Mouse (Mus musculus): ENCODE results near the gene Lck. TPM values are rescaled to one million over a fixed set of nuclear protein-coding genes. Genes with fewer than 3 reads are reported as not detected.

The Lck gene
- polyA plus RNA-seq, 2 experiments = 3.1 to 3.9 TPM

DNA sequence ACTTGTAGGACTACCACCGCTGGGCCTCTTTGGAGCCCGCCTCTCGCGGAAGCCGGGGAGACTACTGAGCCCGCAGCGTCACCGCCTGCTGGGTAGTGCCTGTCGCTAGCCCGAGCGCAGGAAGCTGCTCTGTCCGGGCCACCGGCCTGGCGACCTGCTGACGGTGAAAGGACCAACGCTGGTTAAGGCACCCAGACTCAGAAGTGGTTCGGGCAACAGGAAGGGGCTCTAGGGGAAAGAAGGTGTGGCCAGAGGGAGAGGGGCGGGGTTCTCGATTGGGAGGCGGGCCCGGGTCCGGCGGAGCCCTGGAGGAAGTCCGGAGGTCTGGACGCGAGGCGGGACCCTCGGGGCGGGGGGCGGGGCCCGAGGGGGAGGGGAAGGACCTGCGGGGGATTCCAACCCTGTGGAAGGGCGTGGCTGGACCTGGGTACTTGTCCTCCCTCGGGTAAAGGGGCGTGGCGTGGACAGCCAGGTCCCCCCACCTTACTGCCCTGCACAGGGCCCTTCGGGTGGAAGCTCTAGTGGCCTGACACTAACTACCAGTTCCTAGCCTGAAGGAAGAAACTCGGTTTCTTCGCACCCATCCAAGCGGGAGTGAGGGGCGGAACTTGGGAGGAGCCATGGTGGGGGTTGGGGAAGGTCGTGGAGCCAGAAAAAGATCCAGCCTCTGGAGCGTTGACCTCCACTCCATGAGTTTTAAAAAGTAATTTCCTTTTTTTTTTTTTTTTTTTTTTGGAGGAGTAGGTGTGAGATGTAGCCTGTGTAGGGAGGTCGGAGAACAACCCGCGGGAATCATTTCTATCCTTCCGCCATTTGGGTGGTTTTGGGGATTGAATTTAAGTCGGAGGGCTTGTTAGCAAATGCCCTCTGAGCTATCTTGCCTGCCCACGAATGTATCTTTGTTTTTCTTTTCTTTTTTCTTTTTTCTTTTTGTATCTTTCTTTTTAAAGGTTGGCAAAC, 72.6 kb downstream of the Lck start:
- peak; percentile 53 to 55 (median 54) for DNase-seq (ENCODE audit: low read depth in 3 of 3, low spot score in 3 of 3)
- H3K4me3 ChIP-seq (ENCODE audit: insufficient read depth in 1 of 2, low read depth in 2 of 2, low read length in 2 of 2) = peak overlapping the region; percentile 54 to 73
- 3% methylated on average over 47 of the region's 49 CpGs for WGBS (ENCODE audit: insufficient replicate concordance)
- peak overlapping the region; percentile 67 for H3K4me2 ChIP-seq (ENCODE audit: low read depth)
- H3K9me3 ChIP-seq (ENCODE audit: control insufficient read depth, low read length) = no peaks in the 10 kb centered on the region
- H3K36me3 ChIP-seq (replicated peaks; ENCODE audit: control insufficient read depth, insufficient read depth, low read depth) = no peaks in the 10 kb centered on the region
- peaks cover 0 to 20% of the 10 kb centered on the region in 2 experiments; a peak in 3 of 4 replicates for H3K4me1 ChIP-seq (replicated peaks; ENCODE audit: control insufficient read depth in 2 of 2, insufficient read depth in 2 of 2, low read length in 1 of 2)
- H3K27ac ChIP-seq = peak overlapping the region; percentile 57
- peak overlapping the region; percentile 62 for H3K9ac ChIP-seq (replicated peaks)
- H3K27me3 ChIP-seq (ENCODE audit: control insufficient read depth, insufficient read depth, low read length) = peaks cover 2% of the 10 kb centered on the region; the same call in 1 of the 2 replicates
- ATAC-seq (ENCODE audit: insufficient read depth) = peak; percentile 75
- TF ChIP-seq CTCF (IDR thresholded peaks at IDR 0.05; ENCODE audit: low read depth) = peak; percentile 24; the same call in 1 of the 2 replicates
- no peak for TF ChIP-seq EP300 (IDR thresholded peaks at IDR 0.05; ENCODE audit: low read depth)

DNA sequence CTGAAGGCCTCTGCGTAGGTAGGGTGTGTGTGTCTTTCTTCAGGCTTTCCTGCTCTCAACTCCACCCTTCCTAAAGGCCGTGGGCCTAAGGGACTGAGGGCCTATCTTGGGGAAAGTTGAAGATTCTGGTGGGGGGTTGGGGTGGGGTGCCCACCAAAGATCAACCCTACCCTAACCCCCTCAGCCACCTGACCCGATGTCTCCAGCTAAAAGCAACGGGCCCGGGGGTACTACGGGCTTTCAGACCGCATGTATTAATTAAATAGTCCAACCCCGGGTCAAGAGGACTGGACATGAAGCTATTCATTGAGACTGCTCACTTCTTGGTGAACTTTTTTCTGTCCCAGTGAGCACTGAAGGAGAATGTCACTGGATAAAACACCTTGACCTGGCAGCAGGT, 73.4 kb downstream of the Lck start:
- no peak overlapping the region for H3K9ac ChIP-seq (replicated peaks)
- TF ChIP-seq CTCF (IDR thresholded peaks at IDR 0.05; ENCODE audit: low read depth) = no peak
- TF ChIP-seq EP300 (IDR thresholded peaks at IDR 0.05; ENCODE audit: low read depth) = no peak
- 74% methylated on average over 8 of the region's 8 CpGs for WGBS (ENCODE audit: insufficient replicate concordance)
- peak overlapping the region; percentile 54 to 73 for H3K4me3 ChIP-seq (ENCODE audit: insufficient read depth in 1 of 2, low read depth in 2 of 2, low read length in 2 of 2)
- no peaks in the 10 kb centered on the region for H3K36me3 ChIP-seq (replicated peaks; ENCODE audit: control insufficient read depth, insufficient read depth, low read depth)
- no peak overlapping the region; the same call in 1 of the 2 replicates for H3K27ac ChIP-seq
- ATAC-seq (ENCODE audit: insufficient read depth) = no peak
- peaks cover 0 to 23% of the 10 kb centered on the region in 2 experiments; a peak in 3 of 4 replicates for H3K4me1 ChIP-seq (replicated peaks; ENCODE audit: control insufficient read depth in 2 of 2, insufficient read depth in 2 of 2, low read length in 1 of 2)
- no peaks in the 10 kb centered on the region for H3K9me3 ChIP-seq (ENCODE audit: control insufficient read depth, low read length)
- H3K4me2 ChIP-seq (ENCODE audit: low read depth) = peak overlapping the region; percentile 67
- no peak for DNase-seq (ENCODE audit: low read depth in 3 of 3, low spot score in 3 of 3)
- peaks cover 2% of the 10 kb centered on the region; the same call in 1 of the 2 replicates for H3K27me3 ChIP-seq (ENCODE audit: control insufficient read depth, insufficient read depth, low read length)

DNA sequence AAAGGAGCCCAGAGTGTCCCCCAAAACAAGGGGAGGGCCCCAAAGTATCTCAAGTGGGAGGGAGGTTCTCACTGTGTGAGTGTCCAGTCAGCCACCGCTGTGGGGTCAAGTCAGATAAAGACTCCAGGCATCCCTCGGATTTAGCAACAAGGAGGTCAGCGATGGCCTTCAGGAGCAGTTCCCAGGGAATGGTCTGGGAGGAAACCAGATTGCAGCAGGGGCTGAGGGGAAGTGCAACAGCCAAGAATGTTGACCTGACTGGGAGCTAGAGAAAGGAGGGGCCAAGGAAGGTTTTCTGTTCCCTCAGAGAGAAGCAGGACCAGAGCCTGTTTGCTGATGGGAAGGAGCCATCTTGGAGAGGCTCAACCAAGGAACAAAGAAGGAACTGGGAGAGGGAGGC, 74.5 kb downstream of the Lck start:
- H3K4me3 ChIP-seq (ENCODE audit: insufficient read depth in 1 of 2, low read depth in 2 of 2, low read length in 2 of 2) = no peak overlapping the region
- H3K4me1 ChIP-seq (replicated peaks; ENCODE audit: control insufficient read depth in 2 of 2, insufficient read depth in 2 of 2, low read length in 1 of 2) = peaks cover 0 to 23% of the 10 kb centered on the region in 2 experiments; a peak in 3 of 4 replicates
- no peak for ATAC-seq (ENCODE audit: insufficient read depth)
- H3K27me3 ChIP-seq (ENCODE audit: control insufficient read depth, insufficient read depth, low read length) = peaks cover 2% of the 10 kb centered on the region; the same call in 1 of the 2 replicates
- DNase-seq (ENCODE audit: low read depth in 3 of 3, low spot score in 3 of 3) = no peak
- no peak for TF ChIP-seq EP300 (IDR thresholded peaks at IDR 0.05; ENCODE audit: low read depth)
- TF ChIP-seq CTCF (IDR thresholded peaks at IDR 0.05; ENCODE audit: low read depth) = no peak
- no peak overlapping the region for H3K4me2 ChIP-seq (ENCODE audit: low read depth)
- WGBS (ENCODE audit: insufficient replicate concordance) = 52% methylated on average over 3 of the region's 3 CpGs
- no peak overlapping the region for H3K27ac ChIP-seq
- no peaks in the 10 kb centered on the region for H3K9me3 ChIP-seq (ENCODE audit: control insufficient read depth, low read length)
- H3K36me3 ChIP-seq (replicated peaks; ENCODE audit: control insufficient read depth, insufficient read depth, low read depth) = no peaks in the 10 kb centered on the region
- H3K9ac ChIP-seq (replicated peaks) = no peak overlapping the region

Small RNA genes lying within 50 kb of the gene (microRNA-seq; reads per million reads assigned to microRNA genes)
- not detected for gene Mir8119

Other genes with a start within 250 kb of the Lck start
- gene Rbbp4, start 238.3 kb downstream of the Lck start, polyA plus RNA-seq (2012; rRNA removed) = 45.8 and 60.8 TPM in 2 replicates
- 241 and 248 TPM in 2 replicates for gene Rbbp4, start 238.3 kb downstream of the Lck start, polyA plus RNA-seq (2014; fragmentation: Nextera tagmentation; extraction: Ambion mirVana)
- gene Zbtb8os, start 237.9 kb downstream of the Lck start, polyA plus RNA-seq (2012; rRNA removed) = 22.3 and 24.5 TPM in 2 replicates
- 33.2 and 33.8 TPM in 2 replicates for gene Zbtb8os, start 237.9 kb downstream of the Lck start, polyA plus RNA-seq (2014; fragmentation: Nextera tagmentation; extraction: Ambion mirVana)
- 1.8 and 2.1 TPM in 2 replicates for gene Zbtb8a, start 195.5 kb downstream of the Lck start, polyA plus RNA-seq (2012; rRNA removed)
- gene Zbtb8a, start 195.5 kb downstream of the Lck start, polyA plus RNA-seq (2014; fragmentation: Nextera tagmentation; extraction: Ambion mirVana) = 0.41 and 1.1 TPM in 2 replicates
- 0.31 and 0.39 TPM in 2 replicates for gene Zbtb8b, start 132.8 kb downstream of the Lck start, polyA plus RNA-seq (2012; rRNA removed)
- gene Zbtb8b, start 132.8 kb downstream of the Lck start, polyA plus RNA-seq (2014; fragmentation: Nextera tagmentation; extraction: Ambion mirVana) = 0.80 and 0.91 TPM in 2 replicates
- gene Bsdc1, start 112.1 kb downstream of the Lck start, polyA plus RNA-seq (2012; rRNA removed) = 30.5 and 34.7 TPM in 2 replicates
- gene Bsdc1, start 112.1 kb downstream of the Lck start, polyA plus RNA-seq (2014; fragmentation: Nextera tagmentation; extraction: Ambion mirVana) = 52.1 and 52.4 TPM in 2 replicates
- gene Tssk3, start 82.6 kb downstream of the Lck start, polyA plus RNA-seq (2012; rRNA removed) = not detected in 2 replicates
- not detected in 2 replicates for gene Tssk3, start 82.6 kb downstream of the Lck start, polyA plus RNA-seq (2014; fragmentation: Nextera tagmentation; extraction: Ambion mirVana)
- gene Fam229a, start 82.5 kb downstream of the Lck start, polyA plus RNA-seq (2012; rRNA removed) = 0.40 and 0.54 TPM in 2 replicates
- 0.37 and 0.44 TPM in 2 replicates for gene Fam229a, start 82.5 kb downstream of the Lck start, polyA plus RNA-seq (2014; fragmentation: Nextera tagmentation; extraction: Ambion mirVana)
- 30.6 and 34.8 TPM in 2 replicates for gene Marcksl1, start 60.1 kb downstream of the Lck start, polyA plus RNA-seq (2012; rRNA removed)
- 38.2 and 42.0 TPM in 2 replicates for gene Marcksl1, start 60.1 kb downstream of the Lck start, polyA plus RNA-seq (2014; fragmentation: Nextera tagmentation; extraction: Ambion mirVana)
- gene Hdac1, start 30.9 kb downstream of the Lck start, polyA plus RNA-seq (2012; rRNA removed) = 59.4 and 76.5 TPM in 2 replicates
- 107 and 114 TPM in 2 replicates for gene Hdac1, start 30.9 kb downstream of the Lck start, polyA plus RNA-seq (2014; fragmentation: Nextera tagmentation; extraction: Ambion mirVana)
- gene Fam167b, start 4.9 kb upstream of the Lck start, polyA plus RNA-seq (2012; rRNA removed) = 7.6 TPM in 2 replicates
- gene Fam167b, start 4.9 kb upstream of the Lck start, polyA plus RNA-seq (2014; fragmentation: Nextera tagmentation; extraction: Ambion mirVana) = 5.4 and 5.8 TPM in 2 replicates
- gene Eif3i, start 27.0 kb upstream of the Lck start, polyA plus RNA-seq (2012; rRNA removed) = 223 and 242 TPM in 2 replicates
- 201 and 225 TPM in 2 replicates for gene Eif3i, start 27.0 kb upstream of the Lck start, polyA plus RNA-seq (2014; fragmentation: Nextera tagmentation; extraction: Ambion mirVana)
- gene Tmem234, start 27.0 kb upstream of the Lck start, polyA plus RNA-seq (2012; rRNA removed) = 78.5 and 84.2 TPM in 2 replicates
- gene Tmem234, start 27.0 kb upstream of the Lck start, polyA plus RNA-seq (2014; fragmentation: Nextera tagmentation; extraction: Ambion mirVana) = 108 and 129 TPM in 2 replicates
- 0.28 and 0.47 TPM in 2 replicates for gene Dcdc2b, start 40.6 kb upstream of the Lck start, polyA plus RNA-seq (2012; rRNA removed)
- 0.19 and 0.61 TPM in 2 replicates for gene Dcdc2b, start 40.6 kb upstream of the Lck start, polyA plus RNA-seq (2014; fragmentation: Nextera tagmentation; extraction: Ambion mirVana)
- 6.2 and 8.8 TPM in 2 replicates for gene Iqcc, start 45.5 kb upstream of the Lck start, polyA plus RNA-seq (2012; rRNA removed)
- gene Iqcc, start 45.5 kb upstream of the Lck start, polyA plus RNA-seq (2014; fragmentation: Nextera tagmentation; extraction: Ambion mirVana) = 7.0 and 9.2 TPM in 2 replicates
- 5.7 and 12.0 TPM in 2 replicates for gene Ccdc28b, start 50.3 kb upstream of the Lck start, polyA plus RNA-seq (2012; rRNA removed)
- gene Ccdc28b, start 50.3 kb upstream of the Lck start, polyA plus RNA-seq (2014; fragmentation: Nextera tagmentation; extraction: Ambion mirVana) = 11.0 and 12.4 TPM in 2 replicates
- gene Txlna, start 67.4 kb upstream of the Lck start, polyA plus RNA-seq (2012; rRNA removed) = 12.2 and 17.0 TPM in 2 replicates
- gene Txlna, start 67.4 kb upstream of the Lck start, polyA plus RNA-seq (2014; fragmentation: Nextera tagmentation; extraction: Ambion mirVana) = 26.3 and 30.3 TPM in 2 replicates
- gene Kpna6, start 99.1 kb upstream of the Lck start, polyA plus RNA-seq (2012; rRNA removed) = 8.9 and 10.1 TPM in 2 replicates
- gene Kpna6, start 99.1 kb upstream of the Lck start, polyA plus RNA-seq (2014; fragmentation: Nextera tagmentation; extraction: Ambion mirVana) = 5.4 and 7.1 TPM in 2 replicates
- gene Tmem39b, start 123.2 kb upstream of the Lck start, polyA plus RNA-seq (2012; rRNA removed) = 9.3 and 11.3 TPM in 2 replicates
- gene Tmem39b, start 123.2 kb upstream of the Lck start, polyA plus RNA-seq (2014; fragmentation: Nextera tagmentation; extraction: Ambion mirVana) = 5.5 and 6.0 TPM in 2 replicates
- gene Khdrbs1, start 168.7 kb upstream of the Lck start, polyA plus RNA-seq (2012; rRNA removed) = 12.5 and 16.7 TPM in 2 replicates
- 24.0 and 28.2 TPM in 2 replicates for gene Khdrbs1, start 168.7 kb upstream of the Lck start, polyA plus RNA-seq (2014; fragmentation: Nextera tagmentation; extraction: Ambion mirVana)
- gene Ptp4a2, start 237.6 kb upstream of the Lck start, polyA plus RNA-seq (2012; rRNA removed) = 26.1 and 42.2 TPM in 2 replicates
- gene Ptp4a2, start 237.6 kb upstream of the Lck start, polyA plus RNA-seq (2014; fragmentation: Nextera tagmentation; extraction: Ambion mirVana) = 150 and 154 TPM in 2 replicates

All from liver, embryonic 14.5 days (tissue).